Mouse (Mus musculus) cerebellum, postnatal 14 days (tissue): Measurements from ENCODE around the gene Caml.
"Not testable (repeated sequence)": the region's sequence is repeated elsewhere in the genome, so short reads cannot be mapped to it uniquely, and the experiment has no call there.

ENCODE experiments used
- DNase-seq, 2 experiments: peaks; one replicate each; pipeline ENCODE4 v3.0.0; 2021; ENCODE audit warnings: mixed read lengths in 2 of 2

Caml gene

DNA sequence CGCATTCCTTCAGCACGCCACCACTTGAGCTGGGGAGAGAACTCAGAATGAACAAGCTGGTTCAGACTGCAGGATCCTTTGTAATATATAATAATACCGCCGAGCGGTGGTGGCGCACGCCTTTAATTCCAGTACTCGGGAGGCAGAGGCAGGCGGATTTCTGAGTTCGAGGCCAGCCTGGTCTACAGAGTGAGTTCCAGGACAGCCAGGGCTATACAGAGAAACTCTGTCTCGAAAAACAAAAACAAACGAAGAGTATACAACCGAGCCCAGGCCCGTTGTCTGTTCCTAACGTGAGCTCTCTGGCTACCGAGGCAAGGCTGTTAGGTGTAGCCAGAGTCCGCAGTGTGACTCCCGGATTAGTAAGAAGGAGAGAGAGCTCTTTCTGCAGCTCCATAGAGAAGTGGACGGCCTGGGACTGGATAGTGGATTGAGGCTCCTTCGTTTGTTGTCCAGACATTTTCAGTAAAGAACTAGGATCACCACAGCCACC is 603 bp upstream of the Caml start:
- not testable (repeated sequence) for DNase-seq

DNA sequence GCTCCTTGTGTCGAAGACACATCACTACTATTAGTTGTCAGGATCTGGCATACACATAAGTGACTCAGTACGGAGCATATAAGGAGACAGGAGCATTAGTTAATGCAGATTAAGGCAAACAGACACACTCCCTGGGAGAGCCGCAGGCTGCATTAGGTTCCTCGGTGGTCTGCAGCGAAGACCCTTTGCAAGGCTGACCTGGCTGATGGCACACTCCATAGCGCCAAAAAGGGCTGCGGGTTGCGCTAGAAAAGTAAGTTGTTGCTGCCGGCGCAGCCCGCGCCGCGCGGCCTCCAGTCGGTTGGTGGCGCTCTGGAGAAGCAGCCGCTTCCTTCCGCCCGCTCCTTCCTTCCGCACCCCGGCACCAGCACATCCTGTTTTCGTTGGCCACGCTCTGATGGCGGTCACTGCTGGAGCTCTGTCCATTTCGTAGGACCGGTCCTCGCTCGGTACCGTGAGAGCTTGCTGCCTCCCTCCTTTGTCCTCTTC is 11.9 kb downstream of the Caml start, which contains the start of gene Ddx46:
Gene Ddx46, plus strand, starts transcription at position 389 of the 489 bp plus-strand sequence.
- peak; percentile 95 for DNase-seq

DNA sequence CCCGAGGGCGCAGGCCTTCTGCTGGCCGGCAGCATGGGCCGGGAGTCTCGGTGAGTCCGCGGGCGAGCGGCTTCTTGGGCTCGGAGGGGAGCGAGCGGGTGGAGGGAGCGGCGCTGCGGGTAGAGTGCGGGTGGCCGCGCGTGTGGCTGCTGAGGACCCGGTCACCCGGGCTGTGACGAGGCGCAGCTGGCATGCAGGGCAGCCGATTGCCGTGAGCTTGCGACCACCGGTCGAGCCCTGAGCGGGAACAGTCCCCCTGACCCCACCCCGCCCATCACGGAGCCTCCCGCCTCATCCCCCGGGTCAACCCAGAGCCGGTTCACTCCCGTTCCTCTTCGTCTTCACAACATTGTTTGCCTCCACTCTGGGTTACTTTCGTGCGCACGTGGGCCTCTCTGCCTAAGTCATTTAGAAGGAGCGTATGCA is 12.4 kb downstream of the Caml start:
- DNase-seq = peak in 1 of 2 experiments; percentile 43

DNA sequence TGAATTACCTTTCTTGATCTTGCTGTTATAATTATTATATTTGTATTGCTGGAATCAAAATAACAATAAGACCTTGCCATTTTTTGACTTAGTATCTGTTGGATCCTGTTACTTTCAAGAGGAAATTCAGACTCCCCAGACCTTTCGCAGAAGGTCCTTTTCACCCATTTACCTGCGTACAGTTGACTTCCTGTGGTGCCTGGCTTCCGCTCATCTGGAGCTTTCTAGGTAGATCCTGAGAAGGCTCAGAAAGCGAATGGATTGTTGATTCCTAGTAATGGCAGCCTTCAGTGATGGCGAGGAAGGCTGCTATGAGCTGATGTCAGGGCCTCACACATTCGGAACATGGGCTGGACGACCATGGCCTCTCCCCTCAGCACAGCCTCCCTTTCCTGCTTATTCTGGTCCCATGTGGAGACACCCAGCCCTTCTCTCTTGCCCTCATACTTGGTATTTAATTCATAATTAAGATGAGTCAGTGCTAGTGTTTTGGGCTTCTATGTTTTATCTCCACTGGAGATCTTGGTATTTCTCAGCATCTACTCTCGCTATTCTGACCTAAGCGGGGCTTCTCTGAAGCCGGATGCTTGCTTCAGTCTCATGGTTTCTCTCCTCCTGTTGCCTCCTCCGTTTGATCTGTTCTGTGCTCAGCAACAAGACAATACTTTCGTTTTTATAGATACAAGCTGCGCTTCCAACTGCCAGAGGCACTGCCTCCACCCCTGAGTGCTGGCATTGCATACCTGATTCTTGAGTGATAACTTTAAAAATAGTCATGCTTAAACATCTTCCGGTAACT is 13.6 kb downstream of the Caml start:
- no peak for DNase-seq

DNA sequence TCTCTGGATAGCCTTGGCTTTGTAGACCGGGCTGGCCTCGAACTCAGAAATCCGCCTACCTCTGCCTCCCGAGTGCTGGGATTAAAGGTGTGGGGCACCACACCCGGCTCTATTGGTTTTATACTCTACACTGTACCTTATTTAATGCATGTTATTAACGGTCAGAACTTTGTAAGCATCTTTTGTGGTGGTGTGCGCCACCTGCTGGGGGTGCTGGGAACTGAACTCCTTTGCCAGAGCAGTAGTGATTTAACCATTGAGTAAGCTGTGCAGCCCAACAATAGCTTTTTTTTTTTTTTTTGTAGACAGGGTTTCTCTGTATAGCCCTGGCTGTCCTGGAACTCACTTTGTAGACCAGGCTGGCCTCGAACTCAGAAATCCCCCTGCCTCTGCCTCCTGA is 17.7 kb downstream of the Caml start:
- peak; percentile 84 to 87 for DNase-seq

DNA sequence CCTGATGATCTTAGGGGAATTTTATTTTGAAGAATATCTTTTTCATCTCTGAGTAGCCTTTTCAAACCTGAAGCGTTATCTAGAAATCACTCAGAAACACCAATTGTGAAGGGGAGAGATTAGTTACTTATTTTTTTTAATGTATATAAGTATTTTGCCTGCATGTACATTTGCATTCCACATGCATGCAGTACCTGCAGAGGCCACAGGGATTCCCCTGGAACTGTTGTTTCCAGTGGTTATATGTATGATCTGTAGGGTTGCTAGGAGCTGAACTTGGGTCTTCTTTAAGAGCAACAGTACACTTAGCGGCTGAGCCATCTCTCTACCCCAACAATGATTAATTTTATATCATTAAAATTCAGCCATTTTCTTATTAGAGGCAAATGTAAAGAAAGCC is 21.7 kb downstream of the Caml start:
- DNase-seq = peak in 1 of 2 experiments; percentile 12

DNA sequence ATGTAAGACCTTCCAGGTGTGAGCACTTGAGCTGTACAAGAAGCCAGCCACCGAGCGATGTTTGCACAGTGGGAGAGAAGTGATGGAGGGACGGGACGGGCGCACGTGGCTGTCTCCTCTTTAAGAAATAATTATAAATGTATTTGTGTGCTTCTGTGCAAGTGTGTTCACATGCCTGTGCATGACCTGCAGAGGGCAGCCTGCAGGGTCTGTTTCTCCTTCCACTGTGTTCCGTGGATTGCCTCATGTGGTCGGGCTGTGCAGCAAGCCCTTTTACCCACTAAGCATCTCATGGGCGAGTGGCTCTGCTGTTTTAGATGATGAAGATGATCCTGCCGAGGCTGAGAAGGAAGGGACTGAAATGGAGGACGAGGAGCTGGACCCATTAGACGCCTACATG is 27.3 kb downstream of the Caml start:
- no peak for DNase-seq

DNA sequence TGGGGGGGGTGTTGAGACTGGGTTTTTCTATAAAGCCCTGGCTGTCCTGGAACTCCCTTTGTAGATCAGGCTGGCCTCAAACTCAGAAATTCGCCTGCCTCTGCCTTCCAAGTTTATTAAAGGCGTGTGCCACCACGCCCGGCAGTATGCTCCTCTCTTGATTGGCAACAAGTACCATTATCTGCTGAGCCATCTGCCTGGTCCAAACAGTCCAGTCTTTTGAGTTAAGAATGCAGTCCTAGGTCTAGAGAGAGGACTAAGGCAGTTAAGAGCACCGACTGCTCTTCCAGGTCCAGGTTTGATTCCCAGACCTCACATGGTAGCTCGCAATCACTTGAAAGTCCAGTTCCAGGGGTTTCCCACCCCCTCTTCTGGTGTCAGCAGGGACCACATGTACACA is 28.2 kb downstream of the Caml start:
- DNase-seq = no peak

DNA sequence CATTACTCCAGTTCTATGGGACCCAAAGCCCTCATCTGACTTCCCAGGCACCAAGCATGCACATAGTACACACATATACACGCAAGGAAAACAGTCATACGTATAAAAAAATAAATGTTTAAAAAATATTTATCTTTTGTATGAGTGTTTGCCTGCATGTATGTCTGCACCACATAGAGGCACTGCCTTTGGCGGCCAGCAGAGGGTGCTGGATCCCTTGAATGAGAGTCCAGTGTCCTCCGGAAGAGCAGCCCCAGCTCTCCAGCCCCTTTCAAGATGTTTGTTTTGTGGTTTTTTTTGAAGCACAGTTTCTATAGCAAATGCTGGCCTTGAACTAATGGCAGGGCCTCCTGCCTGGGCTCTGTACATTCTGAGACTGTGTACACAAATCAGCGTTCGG is 45.7 kb downstream of the Caml start:
- DNase-seq = peak; percentile 42 to 68

DNA sequence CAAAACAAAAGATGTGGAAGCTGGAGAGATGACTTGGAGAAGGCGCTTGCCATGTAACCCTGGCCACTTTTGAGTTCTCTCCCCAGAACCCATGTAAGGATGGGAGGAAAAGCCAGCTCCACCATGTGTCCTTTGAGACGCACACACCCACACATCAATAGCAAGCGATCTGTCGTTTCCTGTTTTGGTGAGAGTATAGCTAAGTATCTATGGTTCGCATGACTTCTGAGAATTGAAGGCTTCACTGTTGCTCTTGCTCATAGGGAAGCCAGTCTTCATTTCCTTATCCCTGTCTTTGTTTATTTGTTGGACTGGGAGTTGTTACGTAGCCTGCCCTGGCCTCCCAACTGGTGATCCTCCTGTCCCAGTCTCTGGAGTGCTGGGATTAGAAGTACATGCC is 49.9 kb downstream of the Caml start:
- no peak for DNase-seq

DNA sequence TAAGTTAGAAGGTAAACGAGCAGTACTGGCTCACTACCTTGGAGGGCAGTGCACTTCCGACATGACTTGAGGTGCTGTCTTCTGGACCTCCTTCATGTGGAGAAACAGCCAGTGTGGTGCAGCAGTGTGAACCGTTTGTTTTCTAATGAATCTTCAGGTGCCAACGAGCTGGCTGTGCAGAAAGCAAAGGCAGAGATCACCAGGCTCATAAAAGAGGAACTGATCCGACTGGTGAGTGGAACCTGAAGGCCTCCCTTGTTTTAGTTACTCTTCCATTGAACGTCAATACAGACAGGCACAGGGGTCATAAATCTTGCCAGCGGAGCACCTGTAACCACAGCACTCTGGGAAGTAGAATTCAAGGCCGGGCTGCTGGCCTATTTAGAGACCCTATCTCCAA is 54.6 kb downstream of the Caml start:
- no peak for DNase-seq
